Mouse (Mus musculus) adipocyte (in vitro differentiated cells): ENCODE data around the gene Tmem147.
"Not testable (repeated sequence)": the region's sequence is repeated elsewhere in the genome, so short reads cannot be mapped to it uniquely, and the experiment has no call there.

ENCODE experiments used
- DNase-seq: peaks from one replicate; pipeline ENCODE4 v3.0.0-alpha.2; 2016; ENCODE audit warnings: low spot score

The Tmem147 gene

GRCm38 (mm10) chr7:30729396-30730063, at the start of gene Tmem147:
TSS of gene Tmem147 (minus strand) at chr7:30729540.
- DNase-seq, result peak; percentile 91

- no peak for DNase-seq
Measured at GRCm38 (mm10) chr7:30777911-30778310, 48.6 kb upstream of the Tmem147 start.

GRCm38 (mm10) chr7:30777081-30777579, 47.8 kb upstream of the Tmem147 start:
- DNase-seq, result no peak

DNA sequence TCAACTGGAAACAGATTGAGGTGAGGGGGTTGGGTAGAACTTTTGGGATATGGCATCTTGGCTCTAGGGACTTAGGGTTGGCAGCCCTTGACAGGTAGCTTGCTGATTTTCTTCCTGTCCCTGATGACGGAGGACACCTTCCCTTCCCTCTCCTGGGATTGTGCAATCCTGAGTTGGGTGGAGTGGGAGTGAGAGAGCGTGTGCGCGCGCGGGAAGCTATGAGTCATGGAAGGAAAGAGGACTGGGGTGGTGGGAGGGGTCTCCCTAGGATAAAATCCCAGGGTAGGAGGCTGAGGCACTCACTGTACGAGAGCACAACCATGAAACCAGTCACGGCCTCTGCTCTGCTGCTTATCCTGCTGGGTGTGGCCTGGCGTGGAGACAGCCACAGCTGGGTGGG, 46.8 kb upstream of the Tmem147 start:
- no peak for DNase-seq

DNA sequence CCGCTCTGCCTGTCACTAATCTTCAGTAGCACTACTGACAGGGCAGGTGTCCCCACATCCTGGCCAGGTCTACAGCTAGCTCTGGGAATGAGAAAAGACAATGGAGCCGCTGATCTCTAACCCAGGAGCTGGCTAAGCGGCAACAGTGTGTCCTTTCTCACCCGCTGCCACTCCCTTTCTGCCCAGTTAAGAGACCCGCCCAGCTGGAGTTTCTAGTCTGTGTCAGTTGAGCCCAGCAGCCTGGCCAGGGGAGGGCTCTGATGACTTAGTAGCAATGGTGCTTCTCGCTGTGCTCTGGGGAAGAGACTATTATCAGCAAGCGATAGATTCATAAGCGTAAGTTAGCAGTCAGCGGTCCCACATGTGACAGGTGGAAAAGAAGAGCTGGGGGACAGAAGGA, 39.9 kb upstream of the Tmem147 start:
- DNase-seq, result no peak

- DNase-seq, result no peak
Measured at GRCm38 (mm10) chr7:30766408-30766807, 37.1 kb upstream of the Tmem147 start.

GRCm38 (mm10) chr7:30765173-30765572, 35.8 kb upstream of the Tmem147 start:
- DNase-seq, result no peak

GRCm38 (mm10) chr7:30763456-30763855, 34.1 kb upstream of the Tmem147 start, which contains the start of gene Dmkn:
TSS of gene Dmkn (plus strand) at chr7:30763756.
- DNase-seq, result no peak

DNA sequence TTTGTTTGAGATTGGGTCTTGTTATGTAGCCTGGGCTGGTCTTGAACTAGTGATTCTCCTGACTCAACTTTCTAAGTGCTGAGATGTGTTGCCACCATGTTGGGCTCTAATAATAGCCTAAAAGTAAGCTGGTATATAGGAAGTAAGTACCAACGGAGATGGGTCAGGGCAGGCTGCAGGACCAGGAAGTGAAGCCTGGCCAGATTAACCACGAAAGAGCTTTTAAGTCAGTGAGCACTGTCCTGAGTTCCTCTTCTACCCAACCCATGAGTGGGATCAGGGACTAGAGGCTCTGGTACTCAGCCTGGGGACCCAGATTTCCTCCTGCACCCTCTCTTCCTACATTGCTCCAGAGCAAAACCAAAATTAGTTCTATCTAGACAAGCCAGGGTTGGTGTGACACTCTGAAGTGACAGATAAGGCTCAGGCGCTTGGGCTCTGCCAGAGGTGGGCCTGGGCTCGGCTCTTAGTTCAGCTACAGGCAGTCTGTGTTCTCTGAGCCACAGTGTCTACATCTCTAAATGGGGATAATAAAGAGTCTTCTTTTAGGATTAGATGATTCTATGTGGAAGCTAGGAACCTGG, 32.5 kb upstream of the Tmem147 start:
- no peak for DNase-seq

GRCm38 (mm10) chr7:30758853-30759252, 29.5 kb upstream of the Tmem147 start:
- peak; percentile 32 for DNase-seq

GRCm38 (mm10) chr7:30757001-30757400, 27.7 kb upstream of the Tmem147 start:
- no peak for DNase-seq

DNA sequence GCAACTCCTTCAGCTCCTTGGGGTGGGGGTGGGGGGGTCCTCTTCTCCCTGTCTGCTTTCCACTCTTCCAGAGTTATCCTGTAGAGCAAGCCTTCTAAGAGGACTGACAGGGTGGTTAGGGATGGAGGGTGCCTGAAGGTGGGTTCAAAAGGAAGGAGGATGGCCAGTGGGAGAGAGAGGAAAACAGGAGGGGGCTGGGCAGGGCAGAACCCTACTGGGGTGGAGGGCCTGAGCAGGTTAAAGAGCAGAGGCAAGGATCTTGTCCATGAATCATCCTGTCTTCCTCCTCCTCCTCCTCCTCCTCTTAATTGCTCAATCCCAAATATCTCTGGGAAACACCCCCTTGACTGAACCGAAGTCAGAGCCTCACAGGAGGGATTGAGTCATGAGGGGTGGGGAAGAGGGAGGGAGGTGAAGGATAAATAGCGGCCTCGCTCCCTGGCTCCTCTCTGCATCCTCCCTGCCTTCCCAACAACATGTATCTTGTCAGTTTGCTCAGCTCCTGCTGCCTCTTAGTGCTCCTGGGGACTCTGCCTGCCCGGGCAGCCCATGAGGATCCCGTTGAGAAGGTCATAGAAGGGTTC, 21.8 kb upstream of the Tmem147 start, which contains the start of gene Sbsn:
TSS of gene Sbsn (plus strand) at position 386 of the 584 bp plus-strand sequence.
- no peak for DNase-seq

GRCm38 (mm10) chr7:30749824-30750606, 20.7 kb upstream of the Tmem147 start:
- no peak for DNase-seq

DNA sequence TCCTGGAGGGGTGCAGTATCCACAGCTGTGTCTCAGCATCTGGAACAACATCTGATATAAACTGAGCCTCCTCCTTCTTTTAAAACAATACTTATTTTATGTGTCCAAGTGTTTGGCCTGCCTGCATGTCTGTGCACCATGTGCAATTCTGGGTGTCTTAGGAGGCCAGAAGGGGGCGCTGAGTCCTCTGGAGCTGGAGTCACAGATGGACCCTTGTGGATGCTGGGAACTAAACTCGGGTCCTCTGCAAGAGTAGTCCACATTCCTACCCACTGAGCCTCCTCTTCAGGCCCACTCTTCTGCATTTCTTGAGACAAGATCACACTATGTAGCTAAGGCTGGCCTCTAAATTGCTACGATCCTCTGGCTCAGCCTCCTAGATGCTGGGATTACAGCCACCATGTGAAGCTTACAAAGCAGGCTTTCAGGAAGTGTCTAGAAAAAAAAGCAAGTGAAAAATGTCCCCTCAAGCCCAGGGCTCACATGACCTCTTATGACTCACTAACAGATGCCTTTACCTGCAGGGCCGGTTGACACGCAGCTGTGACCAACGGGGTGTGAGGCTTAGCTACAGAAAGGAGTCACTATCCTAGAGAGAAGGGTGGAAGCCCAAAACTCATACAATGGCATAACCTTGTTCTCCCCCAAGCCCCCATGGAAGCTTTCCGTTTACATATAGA, 18.3 kb upstream of the Tmem147 start:
- no peak for DNase-seq

GRCm38 (mm10) chr7:30744022-30744598, 14.8 kb upstream of the Tmem147 start:
- DNase-seq, result peak; percentile 71

DNA sequence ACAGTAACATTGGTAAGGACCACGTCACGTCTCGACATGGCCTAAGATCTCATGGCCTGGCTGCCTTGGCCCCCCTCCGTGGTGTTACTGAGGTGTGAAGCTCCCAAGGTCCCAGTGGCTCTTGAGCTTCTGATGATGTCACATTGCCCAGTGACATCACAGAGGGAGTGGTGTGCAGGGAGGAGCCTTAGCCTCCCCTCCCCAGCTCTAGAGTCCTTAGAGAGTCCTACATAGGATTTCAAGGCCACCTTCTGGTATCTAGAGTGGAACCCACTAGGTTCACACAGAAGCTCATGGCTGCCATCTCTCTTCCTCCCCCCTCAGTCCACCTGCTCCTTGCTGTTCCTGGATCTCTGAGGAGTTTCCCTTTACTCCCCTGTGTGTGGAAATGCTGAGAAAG, 14.3 kb upstream of the Tmem147 start, which contains the start of gene Gapdhs:
TSS of gene Gapdhs (minus strand) at position 65 of the 400 bp plus-strand sequence.
- DNase-seq, result peak; percentile 13

GRCm38 (mm10) chr7:30742570-30742969, 13.2 kb upstream of the Tmem147 start:
- not testable (repeated sequence) for DNase-seq

DNA sequence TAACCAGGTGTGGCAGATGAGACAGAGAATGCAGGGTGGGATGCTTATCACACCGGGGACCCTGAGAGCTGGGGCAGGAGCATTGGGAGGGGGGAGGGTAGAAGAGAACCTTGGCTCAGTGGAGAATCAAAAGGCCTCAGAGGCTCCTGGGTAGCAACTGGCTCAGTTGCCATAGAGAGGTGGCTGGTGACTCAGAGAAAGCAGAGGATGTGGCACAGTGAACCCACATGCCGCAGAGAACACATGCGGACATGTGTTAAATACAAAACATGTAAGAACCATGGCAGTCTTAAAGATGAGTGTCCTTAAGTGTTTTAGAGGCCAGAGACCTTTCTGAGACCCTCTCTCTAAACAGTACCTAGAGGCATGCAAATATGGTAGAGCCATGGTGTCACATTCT, 6.9 kb upstream of the Tmem147 start:
- no peak for DNase-seq

GRCm38 (mm10) chr7:30730064-30730722, 853 bp upstream of the Tmem147 start:
- not testable (repeated sequence) for DNase-seq

DNA sequence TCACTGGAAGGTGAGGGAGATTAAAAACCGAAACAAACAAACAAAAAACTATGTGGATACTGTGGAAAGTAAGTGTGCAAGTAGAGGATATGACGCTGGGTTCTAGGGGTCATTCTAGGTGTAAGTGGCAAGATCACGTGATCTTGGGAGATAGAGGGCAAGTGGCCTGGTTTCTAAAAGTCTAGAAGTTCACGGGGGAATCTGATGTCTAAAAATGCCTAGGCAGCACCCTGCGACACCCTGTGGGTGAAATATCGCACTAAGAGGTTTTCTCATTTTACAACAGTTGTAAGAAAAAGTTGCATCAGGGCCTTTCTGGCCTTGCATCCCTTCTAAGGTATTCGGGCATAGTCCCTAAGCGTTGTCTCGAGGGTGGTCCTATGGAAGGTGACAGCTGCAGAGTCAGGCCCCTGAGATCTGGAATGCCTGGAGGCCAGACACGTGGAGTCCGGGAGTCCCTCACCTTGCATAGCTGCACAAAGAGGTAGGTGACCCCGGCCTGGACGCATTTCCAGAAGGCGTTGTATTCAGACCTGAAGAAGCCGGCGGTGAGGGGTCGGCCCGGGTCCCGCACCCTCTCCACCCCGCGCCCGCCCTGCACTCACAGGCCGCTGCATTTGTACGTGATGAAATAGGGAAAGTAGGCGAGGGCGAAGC, 473 bp downstream of the Tmem147 start:
- peak; percentile 5 for DNase-seq
